In the genomic region with DNA sequence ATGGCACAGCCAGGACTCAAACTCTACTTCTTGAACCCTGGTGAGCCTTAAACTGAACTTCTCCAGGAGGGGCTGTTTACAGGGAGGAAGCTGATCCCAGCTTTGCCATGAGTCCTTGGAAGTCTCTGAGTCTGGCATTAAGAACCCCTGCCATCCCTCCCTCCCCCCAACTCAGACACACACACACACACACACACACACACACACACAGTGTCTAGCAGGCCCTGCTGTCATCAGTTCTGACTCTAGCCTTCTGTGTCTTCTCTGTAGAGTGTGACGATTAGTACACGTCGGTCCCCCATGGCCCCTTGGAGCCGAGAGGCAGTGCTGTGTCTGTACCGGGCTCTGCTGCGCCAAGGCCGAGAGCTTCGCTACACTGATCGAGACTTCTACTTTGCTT, we compare ENCODE assay signal across 8 mouse cellular contexts. TPM values are rescaled to one million over a fixed set of nuclear protein-coding genes. Genes with fewer than 3 reads are reported as not detected.
DNase-seq lines count a peak whose midpoint lies in the region; ATAC-seq and TF ChIP-seq lines count a peak whose summit lies in the region.

TSS of gene AC140267.1 (plus strand) at position 301 of the 400 bp plus-strand sequence.

- H3K36me3 ChIP-seq in embryonic facial prominence, embryonic 12.5 days: peaks cover 38% of the 10 kb centered on the region
- H3K36me3 ChIP-seq in hindbrain, embryonic 13.5 days: peaks cover 40% of the 10 kb centered on the region
- peaks cover 43% of the 10 kb centered on the region for H3K36me3 ChIP-seq in midbrain, embryonic 13.5 days

- peaks cover 12% of the 10 kb centered on the region; the same call in 1 of the 2 replicates for H3K4me1 ChIP-seq in embryonic facial prominence, embryonic 12.5 days
- H3K4me1 ChIP-seq in hindbrain, embryonic 13.5 days (replicated peaks): peaks cover 20% of the 10 kb centered on the region
- peaks cover 19% of the 10 kb centered on the region for H3K4me1 ChIP-seq in midbrain, embryonic 13.5 days (replicated peaks)

- peak within 1 kb of the TSS; percentile 87 for H3K4me3 ChIP-seq in layer of hippocampus, adult 2 months
- peak within 1 kb of the TSS; percentile 90 for H3K4me3 ChIP-seq in embryonic facial prominence, embryonic 12.5 days
- H3K4me3 ChIP-seq in hindbrain, embryonic 13.5 days: peak within 1 kb of the TSS; percentile 89
- peak within 1 kb of the TSS; percentile 92 for H3K4me3 ChIP-seq in midbrain, embryonic 13.5 days (replicated peaks)

- no peak within 1 kb of the TSS for H3K27ac ChIP-seq in layer of hippocampus, adult 2 months
- no peak within 1 kb of the TSS for H3K27ac ChIP-seq in embryonic facial prominence, embryonic 12.5 days
- H3K27ac ChIP-seq in hindbrain, embryonic 13.5 days: no peak within 1 kb of the TSS
- H3K27ac ChIP-seq in midbrain, embryonic 13.5 days: no peak within 1 kb of the TSS

- ATAC-seq in embryonic facial prominence, embryonic 12.5 days (ENCODE audit: insufficient number of reproducible peaks, insufficient read depth, low FRiP score, low TSS enrichment): no peak
- no peak for ATAC-seq in hindbrain, embryonic 13.5 days (ENCODE audit: low FRiP score)
- ATAC-seq in midbrain, embryonic 13.5 days: no peak

- no peak for DNase-seq in layer of hippocampus, adult 2 months (ENCODE audit: low spot score in 2 of 2)
- no peak for DNase-seq in layer of hippocampus, adult 9-11 months
- no peak for DNase-seq in right cerebral cortex, postnatal 25 days
- no peak for DNase-seq in cerebellum, adult 11 months
- no peak for DNase-seq in ovary, postnatal 36 days (ENCODE audit: low spot score)

- H3K9ac ChIP-seq in embryonic facial prominence, embryonic 12.5 days: peak within 1 kb of the TSS; percentile 88
- H3K9ac ChIP-seq in hindbrain, embryonic 13.5 days: peak within 1 kb of the TSS; percentile 92
- peak within 1 kb of the TSS; percentile 92 for H3K9ac ChIP-seq in midbrain, embryonic 13.5 days (replicated peaks)

- H3K27me3 ChIP-seq in embryonic facial prominence, embryonic 12.5 days: no peaks in the 10 kb centered on the region
- no peaks in the 10 kb centered on the region for H3K27me3 ChIP-seq in hindbrain, embryonic 13.5 days
- no peaks in the 10 kb centered on the region for H3K27me3 ChIP-seq in midbrain, embryonic 13.5 days

- no peaks in the 10 kb centered on the region for H3K9me3 ChIP-seq in embryonic facial prominence, embryonic 12.5 days
- H3K9me3 ChIP-seq in hindbrain, embryonic 13.5 days: no peaks in the 10 kb centered on the region
- no peaks in the 10 kb centered on the region for H3K9me3 ChIP-seq in midbrain, embryonic 13.5 days

- no peak for TF ChIP-seq CTCF in layer of hippocampus, adult 2 months (conservative IDR thresholded peaks at IDR 0.05)

- peak within 1 kb of the TSS; percentile 70 for H3K4me2 ChIP-seq in embryonic facial prominence, embryonic 12.5 days (replicated peaks)
- H3K4me2 ChIP-seq in hindbrain, embryonic 13.5 days: peak within 1 kb of the TSS; percentile 91
- H3K4me2 ChIP-seq in midbrain, embryonic 13.5 days (replicated peaks): peak within 1 kb of the TSS; percentile 78

- 95% methylated on average over 9 of the region's 9 CpGs for WGBS in embryonic facial prominence, embryonic 12.5 days
- 96% methylated on average over 9 of the region's 9 CpGs for WGBS in hindbrain, embryonic 13.5 days
- 96% methylated on average over 9 of the region's 9 CpGs for WGBS in midbrain, embryonic 13.5 days

RNA-seq across cellular contexts. Expression of gene AC140267.1, which starts in this region (rescaled TPM):
- 10 to 100 TPM; 20.4 to 24.6 TPM for total RNA-seq in layer of hippocampus, adult 2 months (2021)
- polyA plus RNA-seq in embryonic facial prominence, embryonic 12.5 days (2016; fragmentation: Nextera tagmentation; extraction: Ambion mirVana): 1.6 TPM in 1 of 2 replicates, not detected in the other
- polyA plus RNA-seq in hindbrain, embryonic 13.5 days (2015; fragmentation: Nextera tagmentation; extraction: Ambion mirVana): not detected in 2 replicates
- not detected in 2 replicates for polyA plus RNA-seq in midbrain, embryonic 13.5 days (2015; fragmentation: Nextera tagmentation; extraction: Ambion mirVana)
